Mouse (Mus musculus): ENCODE data around the gene Gm20547. TPM values are rescaled to one million over a fixed set of nuclear protein-coding genes. Genes with fewer than 3 reads are reported as not detected.

Gene Gm20547
- total RNA-seq, 2 experiments from 2014 or later, result not detected

DNA sequence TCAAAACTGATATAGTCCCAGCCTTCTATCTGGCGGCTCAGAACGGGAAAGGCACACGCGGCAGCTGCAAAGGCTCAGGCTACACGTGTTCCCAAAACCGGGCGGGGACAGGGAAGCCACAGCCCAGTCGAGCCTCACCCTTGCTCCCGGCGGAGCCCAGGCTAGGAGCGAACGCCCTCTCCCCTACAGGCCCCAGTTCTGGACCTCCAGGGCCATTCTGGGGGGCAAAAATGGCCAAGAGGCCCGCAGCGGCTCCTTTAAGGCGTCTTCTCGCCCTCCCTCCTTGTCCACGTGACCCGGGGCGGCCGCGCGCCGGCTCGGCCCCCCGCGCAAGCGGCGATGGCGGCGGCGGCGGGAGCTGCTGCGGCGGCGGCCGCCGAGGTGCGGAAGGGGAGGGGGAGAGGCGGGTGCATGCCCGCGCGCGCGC lies 16.3 kb upstream of the Gm20547 start, which contains the start of the genes C2 and Ehmt2:
C2 (minus strand) TSS at position 106 of the 427 bp plus-strand sequence.
Ehmt2 (plus strand) TSS at position 310 of the 427 bp plus-strand sequence.
- intact Hi-C loops (cut with DNase I), result no loop called here
- DNase-seq (ENCODE audit: extremely low spot score in 1 of 2, low spot score in 2 of 2), result peak; percentile 65 to 89

DNA sequence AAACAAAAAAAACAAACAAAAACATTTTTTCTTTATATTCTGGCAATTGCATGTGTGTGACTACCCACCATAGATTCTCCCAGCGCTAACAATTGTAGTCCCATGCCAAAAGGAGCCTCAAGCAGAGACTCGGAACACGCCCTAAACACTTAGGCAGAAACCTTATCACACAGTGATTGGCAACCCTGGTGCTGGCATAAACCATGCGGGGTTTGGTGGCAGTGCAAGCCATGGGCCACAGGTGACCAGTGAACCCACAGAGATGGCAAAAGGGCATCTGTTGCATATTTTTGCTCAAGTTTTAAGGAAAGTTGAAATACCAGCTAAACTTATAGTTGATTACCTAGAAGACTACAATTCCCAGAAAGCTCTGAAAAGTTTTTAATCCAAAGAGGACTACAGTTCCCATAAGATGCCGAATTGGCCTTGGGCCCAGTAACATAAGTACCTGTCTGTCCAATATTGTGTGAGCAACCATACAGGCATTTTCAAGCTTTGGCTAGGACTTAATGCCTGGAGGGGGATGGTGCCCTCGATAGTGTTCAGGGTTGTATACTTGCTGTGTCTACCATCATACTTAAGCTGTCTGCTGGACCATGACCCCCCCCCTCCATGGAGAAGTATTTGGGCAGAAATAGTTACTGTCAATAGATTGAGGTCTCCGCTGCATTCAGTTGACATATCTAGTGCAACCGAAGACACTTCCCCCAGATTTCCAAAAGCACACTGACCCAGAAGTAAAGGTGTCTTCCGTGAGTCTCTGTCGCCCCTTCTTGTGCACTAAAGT lies 15.7 kb upstream of the Gm20547 start:
- DNase-seq (ENCODE audit: extremely low spot score in 1 of 2, low spot score in 2 of 2), result no peak
- intact Hi-C loops (cut with DNase I), result no loop called here

DNA sequence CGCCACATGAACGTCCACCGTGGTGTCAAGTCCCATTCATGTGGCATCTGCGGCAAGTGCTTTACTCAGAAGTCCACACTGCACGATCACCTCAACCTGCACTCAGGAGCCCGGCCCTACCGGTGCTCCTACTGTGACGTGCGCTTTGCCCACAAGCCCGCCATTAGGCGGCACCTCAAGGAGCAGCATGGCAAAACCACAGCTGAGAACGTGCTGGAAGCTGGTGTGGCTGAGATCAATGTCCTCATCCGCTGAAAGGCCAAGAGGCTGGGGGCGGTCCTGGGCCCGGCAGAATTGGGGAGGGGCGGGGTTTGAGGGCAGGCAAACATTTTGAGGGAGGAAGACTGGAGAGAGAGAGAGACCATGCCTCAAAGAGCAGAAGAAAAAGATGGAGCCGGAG lies 14.5 kb upstream of the Gm20547 start:
- intact Hi-C loops (cut with DNase I), result no loop called here
- no peak for DNase-seq (ENCODE audit: extremely low spot score in 1 of 2, low spot score in 2 of 2)

DNA sequence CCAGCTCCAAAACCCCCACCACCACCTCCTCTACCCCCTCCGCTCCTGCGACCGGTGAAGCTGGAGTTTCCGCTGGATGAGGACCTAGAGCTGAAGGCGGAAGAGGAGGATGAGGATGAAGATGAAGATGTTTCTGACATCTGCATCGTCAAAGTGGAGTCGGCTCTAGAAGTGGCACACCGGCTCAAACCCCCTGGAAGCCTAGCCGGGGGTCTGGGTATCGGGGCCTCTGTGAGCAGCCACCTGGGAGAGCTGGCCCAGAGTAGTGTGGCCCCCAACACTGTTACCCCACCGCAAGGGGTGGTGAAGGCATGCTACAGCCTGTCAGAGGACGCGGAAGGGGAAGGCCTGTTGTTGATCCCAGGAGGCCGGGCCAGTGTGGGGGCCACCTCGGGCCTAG lies 13.9 kb upstream of the Gm20547 start:
- DNase-seq (ENCODE audit: extremely low spot score in 1 of 2, low spot score in 2 of 2), result peak in 1 of 2 experiments; percentile 45
- intact Hi-C loops (cut with DNase I), result no loop called here

DNA sequence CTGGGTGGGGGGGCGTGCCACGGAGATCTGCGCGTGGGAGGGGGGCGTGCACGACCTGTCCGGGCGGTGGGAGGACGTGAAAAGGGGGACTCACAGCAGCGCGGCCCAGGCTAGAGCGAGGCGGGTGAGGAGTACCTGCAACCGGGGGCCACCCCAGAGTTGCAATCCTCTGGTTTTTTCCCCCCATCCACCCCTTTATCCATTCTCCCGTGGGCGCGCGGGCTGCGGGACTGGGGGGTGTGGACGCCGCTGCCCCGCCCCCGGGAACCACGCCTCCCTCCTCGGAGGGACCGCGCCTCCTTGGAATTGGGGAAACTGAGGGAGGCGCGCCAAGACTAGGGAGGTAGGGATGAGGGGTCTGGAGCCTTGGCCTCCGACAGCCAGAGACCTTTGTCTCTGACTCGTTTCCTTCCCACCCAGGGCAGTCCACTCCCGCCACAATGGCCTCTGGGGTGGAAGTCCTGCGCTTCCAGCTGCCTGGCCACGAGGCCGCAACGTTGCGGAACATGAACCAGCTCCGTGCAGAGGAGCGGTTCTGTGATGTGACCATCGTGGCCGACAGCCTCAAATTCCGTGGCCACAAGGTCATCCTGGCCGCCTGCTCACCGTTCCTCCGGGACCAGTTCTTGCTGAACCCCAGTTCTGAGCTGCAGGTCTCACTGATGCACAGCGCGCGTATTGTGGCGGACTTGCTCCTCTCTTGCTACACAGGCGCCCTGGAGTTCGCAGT lies 13.1 kb upstream of the Gm20547 start:
- peak in 1 of 2 experiments; percentile 81 for DNase-seq (ENCODE audit: extremely low spot score in 1 of 2, low spot score in 2 of 2)
- intact Hi-C loops (cut with DNase I), result loop anchor here (5.0 kb wide), 1 partner anchor 38 kb away; no protein-coding TSS in a partner anchor

DNA sequence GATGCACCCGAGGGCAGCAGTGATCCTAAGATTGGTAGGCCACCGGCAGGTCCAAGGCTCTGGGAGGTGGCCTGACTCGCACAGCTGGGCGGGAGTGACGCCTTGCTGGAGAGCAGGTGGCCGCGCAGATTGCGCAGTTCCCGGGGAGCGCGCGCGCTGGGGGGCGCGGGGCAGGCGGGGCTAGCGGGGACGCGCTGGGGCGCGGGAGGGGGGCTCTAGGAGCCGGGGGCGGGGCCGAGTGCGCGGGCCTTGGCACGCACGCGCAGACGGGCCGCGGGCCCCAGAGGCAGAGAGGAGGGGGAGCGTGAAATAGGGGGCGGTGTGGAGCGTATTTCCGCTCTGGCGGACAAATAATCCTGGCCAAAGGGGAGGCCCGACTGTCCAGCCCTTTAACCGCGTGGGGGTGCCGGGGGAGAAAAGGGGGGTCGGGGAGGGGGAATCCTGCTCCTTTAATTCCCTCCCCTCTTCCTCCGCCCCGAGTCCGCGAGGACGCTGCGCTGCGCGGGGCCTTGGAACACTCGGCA lies 12.3 kb upstream of the Gm20547 start:
- intact Hi-C loops (cut with DNase I), result loop anchor here (5.0 kb wide), 1 partner anchor 37 kb away; no protein-coding TSS in a partner anchor
- peak; percentile 91 to 96 for DNase-seq (ENCODE audit: extremely low spot score in 1 of 2, low spot score in 2 of 2)

DNA sequence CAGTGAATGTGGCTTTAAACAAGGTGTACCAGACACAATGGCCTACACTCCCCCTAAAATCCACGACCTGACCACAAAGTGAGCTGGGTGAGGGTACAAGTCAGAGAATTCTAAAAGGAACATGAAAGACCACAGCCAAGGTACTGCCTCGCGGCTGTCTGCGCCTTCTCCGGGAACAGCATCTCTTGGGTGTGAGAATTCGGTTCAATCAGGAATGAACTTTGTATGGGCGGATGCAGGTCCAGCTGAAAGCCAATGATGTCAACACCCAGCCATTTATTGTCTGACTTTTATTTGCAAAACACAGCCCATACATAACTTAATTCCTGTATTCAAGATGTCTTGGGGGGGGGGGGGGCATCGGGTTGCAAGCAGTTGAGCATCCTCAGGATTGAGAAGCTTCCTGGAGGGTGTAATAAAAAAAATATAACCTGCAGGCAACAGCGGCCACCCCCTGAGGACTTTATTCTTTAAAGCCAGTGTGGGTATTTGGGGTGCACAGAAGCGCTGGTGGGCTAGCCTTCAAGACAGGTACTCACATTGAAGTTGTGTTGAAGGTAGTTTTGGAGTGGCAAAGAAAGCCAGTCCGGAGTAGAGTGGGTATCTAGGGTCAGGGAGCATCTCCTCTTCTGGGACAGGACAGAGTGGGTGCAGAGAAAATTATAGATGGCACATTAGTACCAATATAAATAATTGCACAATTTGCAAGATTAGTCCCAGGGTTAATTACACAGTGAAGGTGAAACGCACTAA lies 11.4 kb upstream of the Gm20547 start:
- intact Hi-C loops (cut with DNase I), result loop anchor here (5.0 kb wide), 1 partner anchor 36 kb away; no protein-coding TSS in a partner anchor
- DNase-seq (ENCODE audit: extremely low spot score in 1 of 2, low spot score in 2 of 2), result no peak

DNA sequence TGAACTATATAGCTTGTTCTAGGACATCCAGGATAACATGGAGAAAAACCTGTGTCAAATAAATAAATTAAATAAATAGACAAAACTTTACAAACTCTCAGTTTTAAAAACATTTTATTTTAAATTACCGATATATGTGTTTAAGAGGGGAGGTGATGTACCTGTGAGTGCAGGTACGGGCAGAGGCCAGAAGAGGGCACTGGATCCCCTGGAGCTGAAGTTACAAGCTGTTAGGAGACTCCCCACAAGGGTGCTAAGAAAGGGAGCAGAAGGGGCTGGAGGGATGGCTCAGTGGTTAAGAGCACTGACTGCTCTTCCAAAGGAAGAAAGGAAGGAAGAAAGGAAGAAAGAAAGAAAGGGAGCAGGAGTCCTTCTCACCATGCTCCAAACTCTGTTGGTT lies 9.5 kb upstream of the Gm20547 start:
- intact Hi-C loops (cut with DNase I), result loop anchor here (5.0 kb wide), 1 partner anchor 34 kb away; no protein-coding TSS in a partner anchor
- DNase-seq (ENCODE audit: extremely low spot score in 1 of 2, low spot score in 2 of 2), result no peak

DNA sequence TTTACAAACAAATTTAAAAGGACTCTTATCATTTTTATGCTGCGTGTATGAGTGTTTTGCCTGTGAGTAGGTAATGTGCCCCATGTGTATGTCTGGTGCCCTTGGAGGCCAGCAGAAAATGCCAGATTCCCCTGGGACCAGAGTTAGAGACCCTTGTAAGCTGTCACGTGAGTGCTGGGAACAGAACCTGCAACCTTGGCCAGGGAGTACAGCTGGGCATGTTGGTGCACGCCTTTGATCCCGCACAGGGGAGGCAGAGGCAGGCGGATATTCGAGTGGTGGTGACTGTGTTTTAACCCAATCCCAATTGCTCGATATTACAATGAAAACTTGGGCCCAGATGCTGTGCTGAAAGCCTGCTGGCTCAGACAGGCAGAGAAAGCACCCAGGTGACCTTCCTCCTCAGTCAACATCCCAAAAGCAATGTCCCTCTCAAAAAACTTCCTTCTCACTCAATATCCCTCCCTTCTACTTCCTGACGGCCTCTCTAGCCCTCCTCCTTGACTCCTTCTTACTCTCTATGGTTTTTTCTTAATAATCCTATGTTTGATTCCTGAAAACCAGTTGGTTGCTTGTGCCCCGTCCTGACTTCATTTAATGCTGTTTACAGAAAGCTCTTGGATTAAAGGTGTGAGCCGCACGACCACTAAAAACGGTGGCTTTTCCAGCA lies 8.4 kb upstream of the Gm20547 start:
- intact Hi-C loops (cut with DNase I), result loop anchor here (5.0 kb wide), 1 partner anchor 33 kb away; no protein-coding TSS in a partner anchor
- DNase-seq (ENCODE audit: extremely low spot score in 1 of 2, low spot score in 2 of 2), result no peak

DNA sequence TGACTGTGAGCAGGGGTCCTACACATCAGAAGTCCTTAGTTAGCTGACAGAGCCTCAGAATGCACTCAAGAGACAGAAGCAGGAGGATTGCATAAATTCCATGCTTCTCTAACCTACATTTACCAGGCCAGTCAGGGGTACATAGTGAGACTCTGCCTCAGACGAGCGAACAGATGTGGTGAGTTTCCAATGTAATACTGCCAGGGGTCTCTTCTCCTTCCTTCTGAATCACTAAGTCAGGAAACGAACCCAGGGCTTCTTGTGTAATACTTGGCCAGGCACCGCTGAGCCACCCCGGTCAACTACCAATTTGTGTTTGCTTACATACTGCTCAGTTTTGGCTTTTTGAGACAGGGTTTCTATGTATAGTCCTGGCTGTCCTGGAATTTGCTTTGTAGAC lies 6.1 kb upstream of the Gm20547 start:
- intact Hi-C loops (cut with DNase I), result no loop called here

DNA sequence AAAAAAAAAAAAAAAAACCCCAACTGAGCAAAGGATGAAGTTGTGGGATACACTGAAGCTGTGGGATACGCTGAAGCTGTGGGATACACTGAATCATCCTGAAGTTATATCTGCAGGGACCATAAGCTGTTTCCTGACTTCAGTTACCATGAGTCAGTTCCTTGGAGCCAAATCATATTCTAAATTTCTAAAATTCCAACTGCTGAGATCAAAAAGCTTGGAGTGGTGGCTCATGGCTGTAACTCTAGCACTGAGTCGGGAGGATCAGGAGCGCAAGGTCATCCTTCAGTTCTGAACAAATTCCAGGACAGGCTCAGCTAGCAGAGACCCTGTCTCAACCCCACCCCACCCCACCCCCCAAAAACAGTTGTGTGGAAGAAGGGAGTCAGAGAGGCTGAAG lies 3.8 kb upstream of the Gm20547 start:
- DNase-seq (ENCODE audit: extremely low spot score in 1 of 2, low spot score in 2 of 2), result no peak
- intact Hi-C loops (cut with DNase I), result no loop called here

More for the DNA sequence above, 6.1 kb upstream of the Gm20547 start:
- no peak for DNase-seq (ENCODE audit: extremely low spot score in 1 of 2, low spot score in 2 of 2)

DNA sequence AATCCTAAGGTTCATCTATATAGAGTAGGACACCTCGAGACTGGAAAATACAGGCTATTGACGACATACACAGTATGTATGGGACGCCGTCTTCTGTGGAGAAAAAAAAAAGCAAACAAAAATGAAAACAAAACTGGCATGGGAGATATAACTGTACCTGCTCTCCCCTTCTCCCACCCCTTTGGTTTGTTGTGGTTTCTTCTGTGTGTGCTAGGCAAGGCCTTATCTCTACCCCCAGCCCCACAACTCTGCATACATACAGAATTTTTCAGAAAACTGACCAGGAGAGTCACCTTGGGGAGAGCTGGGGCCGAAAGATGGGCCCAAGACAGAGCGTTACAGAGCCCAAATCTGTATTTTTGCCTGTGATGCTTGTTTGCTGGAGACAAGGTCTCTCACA lies 2.9 kb upstream of the Gm20547 start:
- intact Hi-C loops (cut with DNase I), result no loop called here
- DNase-seq (ENCODE audit: extremely low spot score in 1 of 2, low spot score in 2 of 2), result no peak

DNA sequence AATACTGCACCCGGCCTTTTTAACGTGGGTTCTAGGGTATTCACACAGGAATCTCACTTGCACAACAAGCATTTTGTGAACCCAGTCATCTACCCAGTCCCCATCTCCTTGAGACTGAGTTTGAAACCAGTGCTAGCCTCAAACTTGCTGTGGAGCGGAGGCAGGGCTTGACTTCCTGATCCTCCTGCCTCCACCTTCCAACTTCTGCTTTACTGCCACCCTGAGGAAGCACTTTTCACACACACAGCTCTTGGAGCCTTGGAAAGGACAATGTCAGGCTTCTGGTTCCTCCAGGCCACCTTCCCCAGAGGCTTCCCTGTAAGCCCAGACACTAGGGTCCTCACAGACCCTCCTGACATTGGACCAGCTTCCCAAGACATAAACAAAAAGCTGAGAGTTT lies 1.5 kb upstream of the Gm20547 start:
- no peak for DNase-seq (ENCODE audit: extremely low spot score in 1 of 2, low spot score in 2 of 2)
- intact Hi-C loops (cut with DNase I), result no loop called here

DNA sequence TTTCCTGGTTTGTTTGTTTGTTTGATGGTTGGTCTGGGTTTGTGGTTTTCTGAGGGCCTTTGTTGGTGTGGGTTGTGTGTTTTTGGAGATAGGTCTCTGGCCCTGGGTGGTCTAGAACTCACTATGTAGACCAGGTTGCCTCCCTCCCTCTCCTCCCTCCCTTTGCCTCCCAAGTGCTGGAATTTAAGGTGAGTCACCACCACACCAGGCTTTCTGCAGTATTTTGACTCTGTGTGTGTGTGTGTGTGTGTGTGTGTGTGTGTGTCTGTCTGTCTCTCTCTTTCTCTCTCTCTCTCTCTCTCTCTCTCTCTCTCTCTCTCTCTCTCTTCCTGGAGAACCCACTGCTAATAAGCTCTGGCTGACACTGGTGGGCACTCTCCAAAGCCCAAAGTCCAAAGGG lies 676 bp downstream of the Gm20547 start:
- no peak for DNase-seq (ENCODE audit: extremely low spot score in 1 of 2, low spot score in 2 of 2)
- intact Hi-C loops (cut with DNase I), result no loop called here

DNA sequence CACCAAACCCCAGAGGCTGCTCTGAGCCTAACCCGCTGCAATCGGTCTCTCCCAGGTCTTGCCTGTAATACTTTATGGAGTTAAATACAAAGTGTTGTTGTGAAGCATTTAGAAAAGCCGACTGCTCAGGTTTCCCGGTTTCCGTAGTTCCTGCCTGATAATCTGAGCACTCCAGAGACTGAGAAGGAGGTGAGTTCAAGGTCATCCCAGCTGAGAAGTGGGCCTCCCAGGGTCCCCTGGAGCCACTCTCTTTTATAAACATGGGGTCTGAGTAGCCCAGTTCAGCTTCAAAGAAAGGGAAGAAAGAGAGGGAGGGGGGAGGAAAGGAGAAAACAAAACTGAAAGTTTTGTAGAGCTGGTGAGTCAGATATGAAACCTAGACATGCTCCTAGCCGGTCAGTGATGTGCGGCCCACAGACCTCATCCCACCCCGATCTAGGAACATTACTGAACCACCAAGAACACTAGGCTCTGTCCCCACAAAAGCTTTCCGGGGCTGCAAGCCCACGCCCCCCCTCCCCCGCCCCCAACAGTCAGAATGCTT lies 2.4 kb downstream of the Gm20547 start, which contains the start of gene Zbtb12:
Zbtb12 (plus strand) TSS at position 148 of the 544 bp plus-strand sequence.
- intact Hi-C loops (cut with DNase I), result no loop called here
- DNase-seq (ENCODE audit: extremely low spot score in 1 of 2, low spot score in 2 of 2), result no peak

DNA sequence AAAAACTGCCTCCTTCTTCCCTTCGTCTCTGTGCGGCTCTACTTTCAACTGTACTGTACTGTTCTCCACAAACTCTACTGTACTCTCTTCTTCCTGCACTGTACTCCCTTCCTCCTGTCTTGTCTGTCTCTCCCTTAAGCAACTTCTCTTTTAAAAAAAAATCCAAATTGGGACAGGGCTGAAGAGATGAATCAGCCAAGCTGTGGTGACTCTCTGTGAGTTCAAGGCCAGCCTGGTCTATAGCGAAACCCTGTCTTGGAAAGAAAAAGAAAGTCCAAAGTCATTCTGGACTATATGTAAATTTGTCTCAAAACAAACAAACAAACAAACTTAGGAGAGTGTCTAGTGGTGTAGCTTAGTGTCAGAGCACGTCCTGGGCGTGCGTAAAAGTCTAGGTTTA lies 7.5 kb downstream of the Gm20547 start:
- DNase-seq (ENCODE audit: extremely low spot score in 1 of 2, low spot score in 2 of 2), result no peak
- intact Hi-C loops (cut with DNase I), result no loop called here

DNA sequence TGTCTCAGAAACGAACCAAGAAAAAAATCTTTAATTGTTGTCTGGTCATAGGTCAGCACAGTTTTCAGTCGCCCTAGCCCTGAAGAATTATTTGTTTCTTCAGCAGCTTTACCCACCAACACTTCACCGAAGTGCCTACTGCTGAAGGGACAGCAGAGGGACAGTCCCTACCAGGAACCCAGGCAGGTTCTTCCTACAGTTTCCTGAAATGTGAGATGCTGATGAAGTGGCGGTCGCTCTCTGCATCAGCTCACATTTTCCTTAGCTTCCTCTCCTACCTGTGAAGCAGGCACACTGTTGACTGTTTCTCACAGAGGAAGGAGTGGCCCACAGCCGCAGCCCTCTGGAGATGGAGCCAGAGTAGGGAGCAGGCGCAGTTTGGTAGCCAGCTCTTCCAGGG lies 15.9 kb downstream of the Gm20547 start:
- intact Hi-C loops (cut with DNase I), result no loop called here
- no peak for DNase-seq (ENCODE audit: extremely low spot score in 1 of 2, low spot score in 2 of 2)
